Mouse (Mus musculus): ENCODE results near the gene Scml4.

Scml4 gene

GRCm38 (mm10) chr10:42945316-42945715 lies 85.1 kb downstream of the Scml4 start:
- no peak for DNase-seq (ENCODE audit: extremely low read depth, insufficient read length, low spot score)

- DNase-seq (ENCODE audit: extremely low read depth, insufficient read length, low spot score) = no peak
Measured at GRCm38 (mm10) chr10:42947336-42947735, 87.2 kb downstream of the Scml4 start.

- DNase-seq (ENCODE audit: extremely low read depth, insufficient read length, low spot score) = peak; percentile 63
Measured at GRCm38 (mm10) chr10:42950252-42950751, 90.1 kb downstream of the Scml4 start.

- DNase-seq (ENCODE audit: extremely low read depth, insufficient read length, low spot score) = peak; percentile 46
Measured at GRCm38 (mm10) chr10:42951078-42952045, 91.2 kb downstream of the Scml4 start.

- no peak for DNase-seq (ENCODE audit: extremely low read depth, insufficient read length, low spot score)
Measured at GRCm38 (mm10) chr10:42952046-42952420, 91.9 kb downstream of the Scml4 start.

- DNase-seq (ENCODE audit: extremely low read depth, insufficient read length, low spot score) = no peak
Measured at GRCm38 (mm10) chr10:42953601-42954000, 93.4 kb downstream of the Scml4 start.

- no peak for DNase-seq (ENCODE audit: extremely low read depth, insufficient read length, low spot score)
Measured at GRCm38 (mm10) chr10:42955205-42955604, 95.0 kb downstream of the Scml4 start.

GRCm38 (mm10) chr10:42957881-42958651 lies 97.9 kb downstream of the Scml4 start:
- DNase-seq (ENCODE audit: extremely low read depth, insufficient read length, low spot score) = no peak

GRCm38 (mm10) chr10:42958686-42959085 lies 98.5 kb downstream of the Scml4 start:
- no peak for DNase-seq (ENCODE audit: extremely low read depth, insufficient read length, low spot score)

GRCm38 (mm10) chr10:42961771-42962170 lies 101.6 kb downstream of the Scml4 start:
- no peak for DNase-seq (ENCODE audit: extremely low read depth, insufficient read length, low spot score)

GRCm38 (mm10) chr10:42962181-42962601 lies 102.0 kb downstream of the Scml4 start:
- DNase-seq (ENCODE audit: extremely low read depth, insufficient read length, low spot score) = no peak

- DNase-seq (ENCODE audit: extremely low read depth, insufficient read length, low spot score) = no peak
Measured at GRCm38 (mm10) chr10:42962655-42963054, 102.5 kb downstream of the Scml4 start.

- no peak for DNase-seq (ENCODE audit: extremely low read depth, insufficient read length, low spot score)
Measured at GRCm38 (mm10) chr10:42963061-42963460, 102.9 kb downstream of the Scml4 start.

GRCm38 (mm10) chr10:42968332-42968731 lies 108.2 kb downstream of the Scml4 start:
- no peak for DNase-seq (ENCODE audit: extremely low read depth, insufficient read length, low spot score)

GRCm38 (mm10) chr10:42972504-42973172 lies 112.5 kb downstream of the Scml4 start:
- DNase-seq (ENCODE audit: extremely low read depth, insufficient read length, low spot score) = no peak

- DNase-seq (ENCODE audit: extremely low read depth, insufficient read length, low spot score) = no peak
Measured at GRCm38 (mm10) chr10:42973537-42973936, 113.4 kb downstream of the Scml4 start.

- DNase-seq (ENCODE audit: extremely low read depth, insufficient read length, low spot score) = no peak
Measured at GRCm38 (mm10) chr10:42976577-42976976, 116.4 kb downstream of the Scml4 start.

GRCm38 (mm10) chr10:42978346-42978745 lies 118.2 kb downstream of the Scml4 start:
- DNase-seq (ENCODE audit: extremely low read depth, insufficient read length, low spot score) = no peak

GRCm38 (mm10) chr10:42980999-42981757 lies 121.0 kb downstream of the Scml4 start:
- DNase-seq (ENCODE audit: extremely low read depth, insufficient read length, low spot score) = no peak

- no peak for DNase-seq (ENCODE audit: extremely low read depth, insufficient read length, low spot score)
Measured at GRCm38 (mm10) chr10:42984886-42985285, 124.7 kb downstream of the Scml4 start.
